Mouse (Mus musculus) layer of hippocampus, adult 2 months (tissue): ENCODE results near the gene Rnf186. TPM values are rescaled to one million over a fixed set of nuclear protein-coding genes. Genes with fewer than 3 reads are reported as not detected.
A peak's percentile ranks its signal among the peaks of the same experiment; 100 is the strongest.

Experiments
- DNase-seq, 2 experiments: peaks; one replicate each; pipeline ENCODE4 v3.0.0; 2022; ENCODE audit warnings: low spot score in 2 of 2
- H3K27ac ChIP-seq: fragments of 200-600 bp; 2 replicates; pipeline ENCODE4 v1.8.1; 2022
- H3K4me3 ChIP-seq: fragments of 200-600 bp; 2 replicates; pipeline ENCODE4 v1.8.1; 2022; ENCODE audit warnings: mild to moderate bottlenecking
- CTCF ChIP-seq: fragments of 200-600 bp; conservative IDR thresholded peaks from 2 replicates; pipeline ENCODE4 v1.8.1; 2022; ENCODE audit warnings: antibody characterized with exemption, mild to moderate bottlenecking, moderate library complexity
- long read RNA-seq, 2 experiments: library from polyadenylated mRNA; stranded (forward); transcript quantifications; one replicate each; pipeline ENCODE4 v2.0.0; 2021; ENCODE audit warnings: borderline mapping rate in 2 of 2
- total RNA-seq, 2 experiments: library from RNA; stranded (reverse); gene quantifications; 2 replicates each; pipeline ENCODE4 v1.2.3; 2021

Gene Rnf186
- total RNA-seq, result not detected
- long read RNA-seq, experiment 1, result 0 reads
- long read RNA-seq, experiment 2, result 0 reads

DNA sequence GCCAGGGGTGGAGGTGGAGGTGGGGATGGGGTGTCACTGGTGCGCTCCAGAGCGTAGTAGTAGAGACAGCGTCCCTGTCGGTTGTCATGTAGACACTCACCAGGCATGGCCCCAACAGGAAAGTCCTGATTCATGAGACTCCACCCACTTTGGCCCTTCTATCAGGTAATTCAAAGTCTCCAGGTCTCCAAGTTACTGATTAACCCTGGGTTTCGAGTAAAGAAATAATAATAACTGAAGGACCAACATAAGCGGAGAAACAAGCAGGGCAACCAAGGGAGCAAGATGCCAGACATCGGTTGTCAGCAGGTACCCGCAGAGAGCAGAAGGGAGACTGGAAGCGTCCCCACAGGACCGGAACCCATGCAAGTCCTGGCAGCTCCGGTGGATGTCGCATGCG is at the start of gene Rnf186:
TSS of gene Rnf186 (plus strand) at position 247 of the 400 bp plus-strand sequence.
- no peak for TF ChIP-seq CTCF
- Histone ChIP-seq H3K4me3 (no peak within 1 kb of the TSS), H3K27ac (no peak within 1 kb of the TSS)
- DNase-seq, result no peak

DNA sequence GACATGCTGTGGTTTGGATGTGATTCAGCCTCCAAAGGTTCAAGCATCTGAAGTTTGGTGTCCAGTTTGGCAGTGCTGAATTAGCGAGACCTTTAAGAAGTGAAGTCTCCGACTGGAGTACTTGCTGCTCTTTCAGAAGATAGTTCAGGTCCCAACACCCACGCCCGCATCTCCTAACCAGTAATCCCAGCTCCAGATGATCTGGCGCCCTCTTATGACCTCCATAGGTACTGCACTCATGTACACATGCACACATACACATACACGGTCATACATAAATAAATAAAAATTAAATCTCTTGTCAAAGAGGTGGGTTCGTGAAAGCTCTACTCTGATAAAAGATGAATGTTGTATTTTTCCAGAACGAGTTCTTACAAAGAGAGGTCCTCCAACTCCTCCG is 49.6 kb upstream of the Rnf186 start:
- TF ChIP-seq CTCF, result peak; percentile 60
- Histone ChIP-seq H3K4me3 (no peak overlapping the region), H3K27ac (no peak overlapping the region)
- no peak for DNase-seq

- DNase-seq, result no peak
- Histone ChIP-seq H3K27ac (no peak overlapping the region), H3K4me3 (no peak overlapping the region)
- TF ChIP-seq CTCF, result peak; percentile 15
Observed at GRCm38 (mm10) chr4:138921254-138922130, 45.4 kb upstream of the Rnf186 start.

- peak; percentile 100 for TF ChIP-seq CTCF
- no peak overlapping the region for H3K4me3 ChIP-seq
Observed at GRCm38 (mm10) chr4:138922131-138922459, 44.8 kb upstream of the Rnf186 start.

GRCm38 (mm10) chr4:138925561-138925960 is 41.4 kb upstream of the Rnf186 start:
- H3K4me3 ChIP-seq, result no peak overlapping the region
- H3K27ac ChIP-seq, result no peak overlapping the region
- TF ChIP-seq CTCF, result no peak
- no peak for DNase-seq

More at GRCm38 (mm10) chr4:138922131-138922459, 44.8 kb upstream of the Rnf186 start:
- DNase-seq, result peak; percentile 94 to 100
- H3K27ac ChIP-seq, result no peak overlapping the region

DNA sequence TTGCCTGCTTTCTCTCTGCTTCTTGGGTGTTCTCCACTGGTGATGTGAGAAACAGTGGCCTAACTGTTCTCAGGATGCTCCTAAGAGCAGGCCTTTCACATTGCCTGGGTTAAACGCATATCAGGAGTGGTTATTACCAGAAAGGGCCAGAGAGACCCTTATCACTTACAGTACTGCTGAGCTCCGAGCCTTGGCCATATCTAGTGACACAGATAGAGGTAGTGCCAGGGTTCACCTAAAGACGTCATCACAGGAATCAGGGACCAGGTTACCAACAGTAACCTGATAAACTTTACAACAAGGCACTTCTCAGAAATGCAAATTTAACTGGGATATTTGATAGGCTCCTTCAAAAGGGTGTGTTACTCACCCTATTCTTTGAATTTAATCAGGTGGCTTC is 33.0 kb upstream of the Rnf186 start:
- no peak for TF ChIP-seq CTCF
- DNase-seq, result no peak
- Histone ChIP-seq H3K4me3 (no peak overlapping the region), H3K27ac (no peak overlapping the region)

DNA sequence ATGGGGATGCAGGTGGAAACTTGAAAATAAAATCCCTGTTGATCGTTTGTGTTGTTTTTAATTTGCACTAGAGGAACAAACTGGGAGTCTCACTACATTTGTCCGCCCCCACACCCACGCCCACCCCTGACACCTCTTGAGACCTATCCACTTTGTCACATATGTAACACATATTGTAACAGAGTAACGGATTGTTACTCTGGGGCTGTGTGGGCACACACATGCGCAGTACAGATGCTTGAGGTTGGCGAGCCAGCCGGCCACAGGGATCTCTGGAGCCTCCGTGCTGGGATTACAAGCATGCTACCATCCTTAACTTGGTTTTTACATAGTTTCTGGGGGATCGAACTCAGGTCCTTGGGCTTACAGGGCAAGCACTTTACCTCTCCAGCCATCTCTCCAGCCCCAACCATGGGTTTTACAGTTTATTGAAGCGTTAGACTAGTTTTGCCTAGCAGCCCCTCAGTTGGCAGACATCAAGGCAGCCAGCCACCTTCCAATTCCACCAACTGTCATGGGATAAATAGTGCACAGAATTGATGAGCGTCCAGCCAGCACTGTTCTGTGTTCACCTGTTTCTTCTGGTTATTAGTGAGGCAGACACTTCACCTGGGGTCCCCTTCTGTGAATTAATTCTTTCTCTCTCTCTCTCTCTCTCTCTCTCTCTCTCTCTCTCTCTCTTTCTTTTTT is 32.3 kb upstream of the Rnf186 start:
- Histone ChIP-seq H3K27ac (no peak overlapping the region), H3K4me3 (no peak overlapping the region)
- DNase-seq, result peak in 1 of 2 experiments; percentile 15
- TF ChIP-seq CTCF, result no peak

DNA sequence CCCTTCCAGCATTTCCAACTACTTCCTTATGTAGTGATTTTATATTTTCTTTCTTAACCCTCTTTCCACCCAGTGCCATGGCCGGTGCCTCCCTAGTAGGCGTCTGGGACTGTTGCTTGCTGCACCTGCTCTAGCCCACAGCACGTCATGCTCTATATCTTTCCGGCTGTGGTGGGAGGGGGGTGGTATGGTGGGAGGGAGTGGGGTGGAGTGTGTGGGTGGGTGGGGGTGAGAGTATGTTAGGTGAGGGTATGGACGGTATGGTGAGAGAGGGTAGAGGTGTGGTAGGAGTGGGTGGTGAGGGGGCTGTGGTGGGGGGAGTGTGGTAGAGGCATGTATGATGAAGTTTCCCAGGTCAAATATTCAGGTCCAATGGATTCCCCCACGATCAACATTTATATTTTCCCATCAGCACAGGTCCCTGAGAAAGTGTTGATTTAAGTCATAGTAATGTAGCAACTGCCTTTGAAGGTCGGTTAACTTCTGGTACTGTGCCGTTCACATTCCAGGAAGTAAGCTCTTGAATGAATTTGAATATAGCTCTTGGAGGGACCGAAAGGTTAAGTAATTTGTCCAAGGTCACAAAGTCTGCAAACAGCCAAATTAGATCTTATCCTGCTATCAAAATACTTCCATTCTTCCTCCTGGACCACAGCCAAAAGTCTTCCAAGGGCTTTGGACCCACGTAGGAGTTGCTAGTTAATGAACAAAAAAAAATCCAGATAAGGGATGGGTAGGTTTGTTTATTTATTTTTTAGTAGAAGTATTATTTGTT is 28.2 kb upstream of the Rnf186 start:
- TF ChIP-seq CTCF, result no peak
- H3K27ac ChIP-seq, result no peak overlapping the region
- no peak for DNase-seq
- H3K4me3 ChIP-seq, result no peak overlapping the region

- no peak for DNase-seq
- TF ChIP-seq CTCF, result no peak
- H3K4me3 ChIP-seq, result no peak overlapping the region
- H3K27ac ChIP-seq, result no peak overlapping the region
Observed at GRCm38 (mm10) chr4:138939481-138939880, 27.4 kb upstream of the Rnf186 start.

DNA sequence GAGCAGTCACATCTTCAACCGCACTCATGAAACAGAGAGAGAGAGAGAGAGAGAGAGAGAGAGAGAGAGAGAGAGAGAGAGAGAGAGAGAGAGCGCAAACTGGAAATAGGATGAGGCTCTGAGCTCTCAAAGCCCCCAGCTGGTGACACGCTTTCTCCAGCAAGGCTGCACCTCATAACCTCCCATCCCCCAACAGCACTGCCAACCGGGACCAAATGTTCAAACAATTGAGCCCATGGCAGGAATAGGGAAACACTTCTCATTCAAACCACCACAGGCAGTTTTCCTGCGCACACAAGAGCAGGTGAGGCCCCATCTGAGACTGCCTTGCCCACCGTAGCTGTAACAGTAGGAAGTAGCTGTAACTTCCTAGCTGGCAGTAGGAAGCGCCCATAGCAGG is 25.5 kb upstream of the Rnf186 start:
- Histone ChIP-seq H3K27ac (no peak overlapping the region), H3K4me3 (no peak overlapping the region)
- no peak for DNase-seq
- TF ChIP-seq CTCF, result no peak

DNA sequence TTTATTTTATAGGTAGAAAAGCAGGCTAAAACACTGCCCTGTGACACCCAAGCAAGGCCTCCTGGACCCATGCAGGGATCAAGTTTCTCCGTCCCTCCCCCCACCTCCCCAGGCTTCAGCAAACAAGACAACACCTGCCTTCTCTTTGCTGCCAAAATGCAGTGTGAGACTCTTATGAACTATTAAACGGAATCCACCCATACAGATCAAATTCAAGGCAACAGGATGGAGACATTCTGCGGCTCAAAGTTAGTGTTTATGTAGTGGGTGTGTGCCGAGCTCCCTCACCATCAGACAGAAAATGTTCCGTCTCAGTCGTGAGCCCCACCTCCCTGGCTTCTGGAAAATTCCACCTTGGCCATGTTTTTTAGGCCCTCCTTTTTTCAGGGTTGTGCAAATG is 24.9 kb upstream of the Rnf186 start:
- no peak overlapping the region for H3K4me3 ChIP-seq
- DNase-seq, result no peak
- H3K27ac ChIP-seq, result no peak overlapping the region
- no peak for TF ChIP-seq CTCF

- Histone ChIP-seq H3K4me3 (peak overlapping the region; percentile 31; the same call in 1 of the 2 replicates), H3K27ac (no peak overlapping the region)
- TF ChIP-seq CTCF, result peak; percentile 70
- peak; percentile 26 to 43 for DNase-seq
Observed at GRCm38 (mm10) chr4:138943730-138944129, 23.2 kb upstream of the Rnf186 start.

DNA sequence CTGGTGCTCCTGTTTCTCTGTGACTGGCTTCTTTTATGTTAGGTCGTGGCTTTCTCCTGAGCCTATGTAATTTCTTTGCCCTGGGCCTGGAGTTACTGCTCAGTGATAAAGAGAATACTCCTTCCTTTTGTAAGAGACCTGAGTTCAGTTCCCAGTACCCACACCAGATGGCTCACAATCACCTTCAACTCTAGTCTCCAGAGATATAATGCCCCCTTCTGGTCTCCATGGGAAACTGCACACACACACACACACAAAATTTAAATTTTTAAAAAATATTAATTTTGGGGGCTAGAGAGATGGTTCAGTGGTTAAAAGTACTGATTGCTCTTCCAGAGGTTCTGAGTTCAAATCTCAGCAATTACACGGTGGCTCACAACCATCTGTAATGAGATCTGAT is 18.7 kb upstream of the Rnf186 start:
- Histone ChIP-seq H3K4me3 (no peak overlapping the region), H3K27ac (no peak overlapping the region)
- 0 out of 2 replicates have a peak, but pooled peaks have one; percentile 23 for TF ChIP-seq CTCF
- DNase-seq, result no peak
